Mouse (Mus musculus) heart, embryonic 10.5 days (tissue): ENCODE measurements around the gene Zfp112. TPM values are rescaled to one million over a fixed set of nuclear protein-coding genes. Genes with fewer than 3 reads are reported as not detected.

Experiments used
- DNase-seq: peaks from one replicate; pipeline ENCODE4 v3.0.0-alpha.2; 2017; ENCODE audit warnings: low spot score
- H3K27ac ChIP-seq: fragments of 300-500 bp; sonication (generic); 2 replicates; pipeline ENCODE4 v1.5.1; 2016; ENCODE audit warnings: mild to moderate bottlenecking
- H3K27me3 ChIP-seq: fragments of 300-500 bp; sonication (generic); 2 replicates; pipeline ENCODE4 v1.6.1; 2016; ENCODE audit warnings: mild to moderate bottlenecking; ENCODE audit not compliant: poor library complexity, insufficient read depth, severe bottlenecking
- H3K36me3 ChIP-seq: fragments of 300-500 bp; sonication (generic); 2 replicates; pipeline ENCODE4 v1.6.1; 2016; ENCODE audit warnings: mild to moderate bottlenecking, moderate library complexity
- H3K4me1 ChIP-seq: fragments of 300-500 bp; sonication (generic); 2 replicates; pipeline ENCODE4 v1.6.1; 2016; ENCODE audit warnings: mild to moderate bottlenecking
- H3K4me3 ChIP-seq: fragments of 300-500 bp; sonication (generic); 2 replicates; pipeline ENCODE4 v1.5.1; 2016; ENCODE audit warnings: mild to moderate bottlenecking, moderate library complexity
- H3K9me3 ChIP-seq: fragments of 300-500 bp; sonication (generic); 2 replicates; pipeline ENCODE4 v1.6.1; 2016; ENCODE audit warnings: mild to moderate bottlenecking, moderate library complexity
- WGBS: fragments of 180-500 bp; shearing (Covaris S2); methylation state at CpG from one replicate; pipeline ENCODE4 v1.1.7; 2016; 5-methylcytosine and 5-hydroxymethylcytosine counted together
- polyA plus RNA-seq: library from polyadenylated mRNA; unstranded; fragments of >200 nt; fragmentation: Nextera tagmentation; extraction: Ambion mirVana; gene quantifications from 2 replicates; pipeline ENCODE4 v1.2.1, GENCODE M21; 2016

The Zfp112 gene
- polyA plus RNA-seq, 1 experiment from 2014 or later = 4.6 TPM

- Histone ChIP-seq H3K27ac (peak overlapping the region; percentile 84), H3K4me3 (peak overlapping the region; percentile 75), H3K4me1 (peaks cover 12% of the 10 kb centered on the region; the same call in 1 of the 2 replicates), H3K36me3 (peaks cover 26% of the 10 kb centered on the region), H3K9me3 (no peaks in the 10 kb centered on the region), H3K27me3 (no peaks in the 10 kb centered on the region)
- DNase-seq = no peak
- 22% methylated on average over 6 of the region's 6 CpGs for WGBS
Observed at GRCm38 (mm10) chr7:24133425-24133995, 21.4 kb downstream of the Zfp112 start.

GRCm38 (mm10) chr7:24133996-24134828, 22.1 kb downstream of the Zfp112 start, which contains the start of gene Zfp235:
TSS of gene Zfp235 (plus strand) at chr7:24134169.
- DNase-seq = peak; percentile 94
- Histone ChIP-seq H3K27ac (peak within 1 kb of the TSS; percentile 84), H3K9me3 (no peaks in the 10 kb centered on the region), H3K4me3 (peak within 1 kb of the TSS; percentile 75), H3K36me3 (peaks cover 33% of the 10 kb centered on the region), H3K4me1 (peaks cover 12% of the 10 kb centered on the region; the same call in 1 of the 2 replicates), H3K27me3 (no peaks in the 10 kb centered on the region)
- WGBS = 3% methylated on average over 32 of the region's 32 CpGs

DNA sequence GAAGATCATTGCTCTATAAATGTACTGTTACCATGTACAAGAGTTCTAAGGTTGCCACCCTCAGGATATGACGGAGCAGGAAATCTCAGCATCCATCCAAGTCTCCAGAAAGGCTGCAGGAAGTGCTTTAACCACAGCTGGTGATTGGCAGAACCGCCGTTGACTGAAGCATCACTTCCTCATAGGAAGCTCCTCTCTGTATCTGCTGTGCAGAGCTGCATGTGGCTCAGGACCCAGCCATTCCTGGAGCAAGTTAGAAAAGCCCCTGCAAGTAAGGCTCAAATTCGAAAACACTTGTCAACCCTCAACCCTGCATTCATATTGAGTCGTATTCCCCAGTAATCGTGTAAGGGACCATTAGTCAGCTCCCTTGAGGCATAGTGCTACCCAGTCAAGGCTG, 30.5 kb downstream of the Zfp112 start:
- Histone ChIP-seq H3K27ac (no peak overlapping the region), H3K36me3 (peaks cover 52% of the 10 kb centered on the region), H3K4me3 (no peak overlapping the region), H3K4me1 (no peaks in the 10 kb centered on the region), H3K9me3 (peaks cover 13% of the 10 kb centered on the region), H3K27me3 (no peaks in the 10 kb centered on the region)
- 87% methylated on average over 6 of the region's 6 CpGs for WGBS
- DNase-seq = peak; percentile 55

- WGBS = 9% methylated on average over 1 of the region's 1 CpGs
Observed at GRCm38 (mm10) chr7:24153272-24153671, 41.2 kb downstream of the Zfp112 start.

DNA sequence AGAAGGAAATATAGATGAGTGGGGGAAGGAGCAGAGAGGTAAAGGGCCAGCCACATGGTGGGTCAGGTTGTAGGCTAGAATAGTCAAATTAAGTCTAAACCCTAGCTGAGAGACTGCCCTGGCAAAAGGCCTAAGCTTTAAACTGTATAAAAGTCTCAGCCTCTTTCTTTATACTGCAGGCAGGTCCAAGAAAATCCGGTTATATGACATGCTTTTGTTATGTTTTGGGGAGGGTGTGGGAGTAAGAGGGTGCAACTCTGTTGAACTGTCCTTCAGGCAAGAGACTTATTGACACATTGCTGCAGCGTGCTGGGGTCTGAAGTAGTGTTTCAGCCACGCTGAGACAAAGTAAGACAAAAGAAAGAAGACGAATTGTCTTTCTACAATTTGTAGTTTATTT, 60.1 kb downstream of the Zfp112 start:
- WGBS = 64% methylated on average over 4 of the region's 4 CpGs
- Histone ChIP-seq H3K27me3 (no peaks in the 10 kb centered on the region), H3K27ac (no peak overlapping the region), H3K4me3 (no peak overlapping the region), H3K36me3 (no peaks in the 10 kb centered on the region), H3K4me1 (no peaks in the 10 kb centered on the region), H3K9me3 (no peaks in the 10 kb centered on the region)
- no peak for DNase-seq

More at GRCm38 (mm10) chr7:24153272-24153671, 41.2 kb downstream of the Zfp112 start:
- no peak for DNase-seq
- Histone ChIP-seq H3K27ac (no peak overlapping the region), H3K36me3 (no peaks in the 10 kb centered on the region), H3K4me3 (no peak overlapping the region), H3K4me1 (no peaks in the 10 kb centered on the region), H3K9me3 (no peaks in the 10 kb centered on the region), H3K27me3 (no peaks in the 10 kb centered on the region)

- Histone ChIP-seq H3K4me3 (peak within 1 kb of the TSS; percentile 72), H3K4me1 (peaks cover 6% of the 10 kb centered on the region), H3K27me3 (no peaks in the 10 kb centered on the region), H3K36me3 (no peaks in the 10 kb centered on the region), H3K27ac (peak within 1 kb of the TSS; percentile 90), H3K9me3 (no peaks in the 10 kb centered on the region)
- WGBS = 12% methylated on average over 23 of the region's 23 CpGs
- peak; percentile 90 for DNase-seq
Observed at GRCm38 (mm10) chr7:24174618-24175336, 62.7 kb downstream of the Zfp112 start, which contains the start of gene Zfp114. TSS of gene Zfp114 (plus strand) at chr7:24175060.

GRCm38 (mm10) chr7:24175337-24175711, 63.2 kb downstream of the Zfp112 start:
- H3K27me3 ChIP-seq = no peaks in the 10 kb centered on the region
- peak overlapping the region; percentile 90; the same call in 1 of the 2 replicates for H3K27ac ChIP-seq
- peaks cover 6% of the 10 kb centered on the region for H3K4me1 ChIP-seq
- no peak for DNase-seq
- peak overlapping the region; percentile 72 for H3K4me3 ChIP-seq
- no peaks in the 10 kb centered on the region for H3K36me3 ChIP-seq
- H3K9me3 ChIP-seq = no peaks in the 10 kb centered on the region
- WGBS = 63% methylated on average over 6 of the region's 6 CpGs

Other genes starting within 250 kb of the Zfp112 start
- gene Vmn1r177, start 245.9 kb upstream of the Zfp112 start, polyA plus RNA-seq = not detected in 2 replicates
- gene Vmn1r178, start 220.3 kb upstream of the Zfp112 start, polyA plus RNA-seq = not detected in 2 replicates
- not detected in 2 replicates for gene Vmn1r179, start 185.3 kb upstream of the Zfp112 start, polyA plus RNA-seq
- gene Vmn1r180, start 161.7 kb upstream of the Zfp112 start, polyA plus RNA-seq = not detected in 2 replicates
- gene Vmn1r181, start 137.7 kb upstream of the Zfp112 start, polyA plus RNA-seq = not detected in 2 replicates
- not detected in 2 replicates for gene V1rd19, start 110.6 kb upstream of the Zfp112 start, polyA plus RNA-seq
- gene Vmn1r183, start 59.1 kb upstream of the Zfp112 start, polyA plus RNA-seq = not detected in 2 replicates
- gene Zfp180, start 30.4 kb upstream of the Zfp112 start, polyA plus RNA-seq = 19.3 and 19.8 TPM in 2 replicates
- 8.1 and 11.5 TPM in 2 replicates for gene Zfp235, start 21.9 kb downstream of the Zfp112 start, polyA plus RNA-seq
- gene Zfp114, start 62.7 kb downstream of the Zfp112 start, polyA plus RNA-seq = 4.7 and 5.0 TPM in 2 replicates
- gene Zfp111, start 99.1 kb downstream of the Zfp112 start, polyA plus RNA-seq = 7.3 and 8.4 TPM in 2 replicates
- 4.4 and 4.6 TPM in 2 replicates for gene Zfp109, start 125.2 kb downstream of the Zfp112 start, polyA plus RNA-seq
- 1.8 and 2.5 TPM in 2 replicates for gene Zfp108, start 142.5 kb downstream of the Zfp112 start, polyA plus RNA-seq
- 5.8 and 6.4 TPM in 2 replicates for gene Zfp93, start 158.1 kb downstream of the Zfp112 start, polyA plus RNA-seq
- 20.7 and 27.2 TPM in 2 replicates for gene Zfp61, start 188.9 kb downstream of the Zfp112 start, polyA plus RNA-seq
- 7.0 and 10.1 TPM in 2 replicates for gene Zfp94, start 204.4 kb downstream of the Zfp112 start, polyA plus RNA-seq
- not detected in 2 replicates for gene Tescl, start 221.6 kb downstream of the Zfp112 start, polyA plus RNA-seq
- not detected in 2 replicates for gene Lypd5, start 236.9 kb downstream of the Zfp112 start, polyA plus RNA-seq